Mouse (Mus musculus) kidney, postnatal 14 days (tissue): Measurements from ENCODE around the gene Nptx1.
A peak's percentile ranks its signal among the peaks of the same experiment; 100 is the strongest.

Source experiments
- DNase-seq: peaks from one replicate; pipeline ENCODE4 v3.0.0; 2022; ENCODE audit warnings: mixed read lengths

Gene Nptx1

DNA sequence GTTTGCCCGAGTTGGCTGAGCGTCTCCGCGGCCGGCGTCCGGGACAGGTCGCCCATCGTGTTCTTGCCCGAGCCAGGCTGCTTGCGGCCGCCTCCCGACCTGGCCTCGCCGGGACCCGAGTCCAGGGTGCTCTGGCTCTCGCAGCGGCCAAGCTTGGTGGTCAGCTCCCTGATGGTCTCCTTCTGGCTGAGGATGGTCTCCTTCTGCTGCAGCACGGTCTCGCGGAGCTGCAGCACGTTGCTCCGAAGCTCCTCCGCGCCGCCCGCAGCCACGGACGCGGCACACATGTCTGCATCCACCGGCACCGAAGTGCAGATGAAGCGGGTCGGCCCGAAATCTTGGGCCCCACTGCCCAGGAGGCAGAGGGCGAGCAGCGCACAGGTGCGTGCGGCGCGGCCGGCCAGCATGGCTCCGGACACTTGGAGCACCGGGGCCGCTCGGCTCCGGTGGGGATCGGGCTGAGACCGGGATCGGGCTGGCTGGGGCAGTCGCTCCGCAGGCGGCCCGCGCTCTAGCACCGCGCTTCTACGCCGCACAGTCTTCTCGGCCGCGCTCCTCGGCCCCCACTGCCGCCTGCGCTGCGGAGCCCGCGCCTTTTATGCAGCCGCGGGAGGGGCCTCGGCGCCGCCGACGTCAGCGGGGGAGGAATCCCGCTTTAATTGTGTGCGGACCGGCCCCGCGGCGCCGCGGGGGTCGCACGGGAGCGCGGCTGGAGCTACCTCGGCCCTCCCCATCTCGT is at the start of gene Nptx1:
Gene Nptx1 (minus strand): TSS at position 571 of the 739 bp plus-strand sequence.
- peak; percentile 32 for DNase-seq

DNA sequence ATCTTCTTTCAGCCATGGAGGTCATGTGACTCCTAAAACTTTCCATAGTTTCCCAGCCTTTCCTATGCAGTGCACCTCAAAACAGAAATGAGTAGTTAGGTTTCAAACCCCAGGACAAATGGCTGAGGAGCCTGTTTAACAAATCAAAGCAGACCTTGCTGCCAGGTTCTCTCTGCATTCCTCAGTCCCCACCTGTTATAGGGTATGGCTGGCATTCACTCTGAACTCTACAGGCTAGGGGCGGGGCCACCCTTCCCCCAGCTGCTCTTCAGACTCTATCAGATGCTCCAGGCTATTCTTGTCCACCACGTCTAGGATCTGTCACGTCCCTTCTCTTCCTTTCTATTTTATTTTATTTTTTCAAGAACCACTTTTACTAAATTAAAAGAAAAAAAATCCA is 46.4 kb upstream of the Nptx1 start:
- DNase-seq = no peak

DNA sequence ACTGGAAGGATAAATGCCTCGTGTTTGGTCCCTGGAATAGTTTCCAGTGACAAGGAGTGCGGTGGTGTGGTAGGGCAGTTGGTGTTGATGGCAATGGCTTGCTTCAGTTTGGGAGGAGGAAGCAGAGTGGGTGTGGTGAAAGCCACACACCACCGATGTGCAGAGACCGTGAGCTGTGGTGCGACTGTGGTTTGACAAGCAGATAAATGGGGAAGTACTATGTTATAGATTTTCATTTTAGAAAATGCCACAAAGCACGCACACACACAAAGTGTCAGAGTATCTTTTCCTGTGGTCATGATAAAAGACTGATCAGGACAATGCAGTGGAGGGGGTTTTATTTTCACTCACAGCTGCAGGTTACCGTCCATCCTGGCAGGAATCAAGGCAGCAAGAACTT is 41.7 kb upstream of the Nptx1 start:
- no peak for DNase-seq

DNA sequence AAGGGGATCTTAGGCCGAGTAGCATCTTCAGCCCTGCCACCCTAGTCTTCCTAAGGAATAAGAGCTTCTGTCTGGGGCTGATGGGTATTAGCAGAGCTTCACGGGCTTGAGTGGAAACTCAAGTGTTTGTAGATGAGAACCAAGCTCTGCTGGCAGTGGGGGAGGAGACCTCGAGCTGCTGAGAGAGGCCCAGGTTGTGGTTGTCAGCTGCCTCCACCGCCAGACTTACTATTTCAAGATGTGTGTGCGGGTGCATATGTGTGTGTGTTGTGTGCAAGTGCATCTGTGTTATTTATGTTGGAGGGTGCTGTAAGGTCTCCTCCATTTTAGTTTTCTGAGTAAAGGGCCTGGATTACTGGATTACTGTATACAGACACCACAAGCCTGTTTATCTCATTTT is 39.6 kb upstream of the Nptx1 start:
- no peak for DNase-seq

DNA sequence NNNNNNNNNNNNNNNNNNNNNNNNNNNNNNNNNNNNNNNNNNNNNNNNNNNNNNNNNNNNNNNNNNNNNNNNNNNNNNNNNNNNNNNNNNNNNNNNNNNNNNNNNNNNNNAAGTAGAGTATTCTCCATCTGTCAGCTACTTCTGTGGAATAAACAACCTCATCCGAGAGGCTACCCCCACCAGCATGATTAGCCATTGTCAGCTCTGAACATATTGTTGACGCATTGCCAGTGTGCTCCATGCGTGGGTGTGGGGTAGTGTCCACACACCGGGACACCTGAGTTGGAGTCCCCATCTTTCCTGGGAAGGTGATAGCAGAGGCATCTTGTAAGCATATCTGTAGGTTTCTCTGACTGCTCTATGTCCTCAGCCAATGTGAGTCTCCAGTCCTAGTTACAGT is 39.0 kb upstream of the Nptx1 start:
- no peak for DNase-seq

DNA sequence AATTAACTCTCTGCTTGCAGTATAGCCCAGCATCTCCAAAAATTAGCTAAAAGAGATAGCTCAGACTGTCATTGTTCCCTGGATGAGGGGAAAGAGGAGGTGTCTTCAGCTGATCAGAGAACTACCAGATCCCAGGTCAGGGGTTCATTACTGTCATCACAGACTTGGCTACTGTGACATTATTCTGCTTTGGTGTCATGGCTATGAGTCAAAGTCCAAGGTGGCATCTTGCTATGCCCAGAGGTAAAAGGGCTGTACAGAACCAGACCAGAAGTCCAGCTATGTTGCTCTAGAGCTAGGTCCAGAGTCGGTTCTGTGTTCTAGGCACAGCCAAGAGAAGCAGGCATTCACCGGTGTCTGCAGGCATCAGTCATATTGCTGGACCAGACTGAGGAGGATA is 30.2 kb upstream of the Nptx1 start:
- DNase-seq = no peak

DNA sequence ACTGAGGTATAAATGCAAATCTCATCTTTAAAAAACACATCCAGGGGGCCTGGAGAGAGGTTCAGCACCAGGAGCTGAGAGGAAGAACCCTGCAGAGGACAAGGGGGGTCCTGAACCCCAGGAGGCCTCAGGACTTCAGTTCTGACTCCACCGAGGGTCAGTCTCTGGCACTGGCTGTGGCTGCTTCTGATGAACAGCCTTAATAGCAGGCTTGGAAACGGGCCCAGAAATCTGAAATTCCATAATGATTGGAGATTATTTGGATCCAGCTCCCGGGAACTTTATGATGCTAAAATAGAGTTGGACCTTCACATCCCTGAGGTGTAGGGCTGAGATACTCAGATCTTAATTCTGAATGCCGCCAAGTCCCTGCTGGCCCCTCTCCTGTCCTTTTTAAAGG is 29.3 kb upstream of the Nptx1 start:
- no peak for DNase-seq

DNA sequence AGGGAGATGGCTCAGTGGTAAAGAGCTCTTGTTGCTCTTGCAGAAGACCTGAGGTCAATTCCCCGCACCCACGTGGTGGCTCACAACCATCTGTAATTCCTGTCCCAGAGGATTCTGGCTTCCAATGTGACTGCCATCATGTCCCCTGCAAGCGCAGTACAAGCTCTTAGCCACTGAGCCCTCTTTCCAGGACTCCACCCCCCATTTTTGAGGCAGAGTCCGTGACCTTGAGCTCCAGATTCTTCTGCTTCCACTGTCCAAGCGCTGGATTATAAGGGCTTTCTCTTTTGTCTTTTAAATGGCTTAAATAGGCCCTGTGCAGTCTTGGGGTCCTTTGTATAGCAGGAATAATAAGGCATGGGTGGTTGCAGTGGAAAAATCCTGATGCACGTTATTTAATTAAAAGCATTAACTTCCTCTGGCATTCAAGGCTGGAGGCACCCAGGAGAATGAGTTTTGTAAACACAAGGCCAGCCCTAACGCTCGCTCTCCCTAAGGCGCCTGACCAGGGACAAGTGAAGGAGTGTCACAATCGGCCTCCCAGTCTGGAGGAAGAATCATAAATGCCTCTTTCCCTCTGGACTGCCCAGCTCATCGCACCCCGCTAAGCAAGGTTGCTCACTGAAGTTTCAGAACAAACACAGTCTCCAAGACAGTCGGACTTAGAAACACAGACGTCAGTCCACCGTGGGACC is 24.9 kb upstream of the Nptx1 start:
- DNase-seq = no peak

DNA sequence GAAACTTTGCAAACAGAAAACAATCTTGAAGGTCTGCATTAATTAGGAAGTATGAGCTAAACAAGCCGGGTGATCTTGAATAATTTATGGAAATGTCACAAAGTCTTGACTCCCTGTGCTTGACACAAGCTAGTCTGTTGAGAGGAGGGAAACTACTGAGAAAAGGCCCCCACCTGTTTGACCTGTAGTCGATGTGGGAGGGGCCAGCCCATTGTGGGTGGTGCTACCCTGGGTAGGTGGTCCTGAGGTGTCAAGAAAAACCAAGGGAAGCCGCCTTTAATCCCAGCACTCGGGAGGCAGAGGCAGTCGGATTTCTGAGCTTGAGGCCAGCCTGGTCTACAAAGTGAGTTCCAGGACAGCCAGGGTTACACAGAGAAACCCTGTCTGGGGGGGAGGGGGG is 18.6 kb upstream of the Nptx1 start:
- DNase-seq = no peak

DNA sequence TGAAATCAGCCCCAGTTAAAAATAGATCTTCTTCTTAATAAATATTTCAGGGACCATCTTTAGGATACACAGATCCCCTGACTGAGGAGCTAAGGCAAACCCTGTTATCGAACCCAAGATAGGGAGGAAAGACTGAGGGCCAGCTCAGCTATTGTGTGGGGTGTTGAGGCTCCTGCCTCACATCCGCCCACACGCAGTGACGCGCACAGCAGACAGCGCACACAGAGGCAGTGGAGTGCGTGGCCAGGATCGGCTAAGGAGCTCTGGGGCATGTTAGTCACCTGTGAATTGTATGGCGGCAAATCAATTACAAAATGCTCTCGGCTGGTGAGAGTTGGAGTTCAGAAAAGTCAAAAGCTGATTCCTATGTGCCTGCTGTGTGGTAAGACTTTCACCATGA is 18.1 kb upstream of the Nptx1 start:
- DNase-seq = no peak

DNA sequence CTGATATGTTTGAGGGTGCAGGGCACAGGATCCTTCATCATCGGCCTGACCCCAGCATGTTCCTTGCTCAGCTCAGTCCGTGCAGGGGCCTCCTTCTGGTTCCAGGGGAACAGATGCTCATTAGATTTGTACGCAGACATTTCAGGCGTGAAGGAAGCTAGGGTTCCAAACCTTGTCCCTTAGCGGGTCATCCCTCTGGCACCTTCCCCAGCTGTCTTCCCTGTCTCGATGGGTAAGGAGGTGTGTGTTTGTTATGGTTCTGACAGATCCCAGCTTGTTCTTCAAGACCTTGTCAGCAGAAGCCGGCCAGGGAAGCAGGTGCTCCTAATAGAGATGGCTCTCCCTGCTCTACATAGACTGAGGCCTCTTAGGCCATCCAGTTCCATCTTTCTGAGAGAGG is 17.5 kb upstream of the Nptx1 start:
- DNase-seq = no peak

DNA sequence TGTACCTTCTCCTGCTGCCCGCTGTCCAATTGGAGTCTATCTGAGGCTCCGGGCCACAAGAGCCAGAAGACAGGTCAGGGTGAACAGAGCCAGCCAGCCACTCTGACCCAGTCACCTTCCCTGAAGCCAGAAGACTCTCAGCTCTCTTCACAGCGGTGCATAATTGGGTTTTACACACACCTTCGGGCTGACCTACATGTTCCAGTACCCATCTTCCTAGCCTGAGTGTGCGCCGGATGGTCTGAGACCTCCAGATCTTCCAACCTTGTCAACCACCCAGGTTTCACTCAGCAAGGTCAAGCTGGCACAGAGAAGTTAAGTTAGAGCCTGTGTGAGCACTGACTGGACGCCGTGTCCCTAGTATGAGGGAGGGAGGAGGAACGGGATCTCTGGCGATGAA is 16.8 kb upstream of the Nptx1 start:
- no peak for DNase-seq

DNA sequence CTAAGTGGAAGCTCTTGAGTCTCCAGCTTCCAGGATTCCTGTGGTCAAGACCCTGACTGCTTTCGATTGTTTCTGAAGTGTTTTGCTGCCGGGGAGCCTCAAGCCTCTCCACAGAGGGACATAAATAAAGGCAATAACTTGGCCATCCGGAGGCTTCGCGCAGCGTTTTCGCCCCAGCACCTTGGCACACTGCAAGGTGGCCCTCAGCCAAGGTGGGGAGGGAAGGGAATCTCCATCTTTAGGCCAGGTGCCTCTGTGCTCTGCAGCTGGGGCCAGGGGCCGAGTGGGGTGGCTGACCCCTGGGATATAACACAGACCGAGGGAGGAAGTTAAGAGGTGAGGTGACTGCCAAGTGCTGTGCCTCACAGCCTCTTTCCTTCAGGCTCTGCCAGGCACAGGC is 15.6 kb upstream of the Nptx1 start:
- no peak for DNase-seq

DNA sequence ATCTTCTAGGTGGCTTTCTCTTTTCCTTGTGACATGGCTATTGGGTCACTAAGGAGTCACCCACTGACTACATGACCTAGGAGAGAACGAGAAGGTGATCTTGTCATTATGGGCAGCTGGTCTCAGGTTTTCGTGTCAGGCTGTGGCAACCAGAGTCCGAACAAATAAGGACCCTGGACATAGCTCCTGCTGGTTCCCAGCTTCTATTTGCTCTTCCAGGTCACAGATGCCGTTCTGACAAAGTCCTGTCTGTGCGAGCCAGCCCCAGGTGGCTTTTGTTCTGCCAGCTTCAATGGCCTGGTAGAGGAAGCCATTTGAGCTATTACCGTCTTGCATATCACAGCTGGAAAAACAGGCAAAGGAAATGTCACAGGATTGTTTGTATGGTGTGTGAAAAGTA is 14.7 kb upstream of the Nptx1 start:
- DNase-seq = no peak

DNA sequence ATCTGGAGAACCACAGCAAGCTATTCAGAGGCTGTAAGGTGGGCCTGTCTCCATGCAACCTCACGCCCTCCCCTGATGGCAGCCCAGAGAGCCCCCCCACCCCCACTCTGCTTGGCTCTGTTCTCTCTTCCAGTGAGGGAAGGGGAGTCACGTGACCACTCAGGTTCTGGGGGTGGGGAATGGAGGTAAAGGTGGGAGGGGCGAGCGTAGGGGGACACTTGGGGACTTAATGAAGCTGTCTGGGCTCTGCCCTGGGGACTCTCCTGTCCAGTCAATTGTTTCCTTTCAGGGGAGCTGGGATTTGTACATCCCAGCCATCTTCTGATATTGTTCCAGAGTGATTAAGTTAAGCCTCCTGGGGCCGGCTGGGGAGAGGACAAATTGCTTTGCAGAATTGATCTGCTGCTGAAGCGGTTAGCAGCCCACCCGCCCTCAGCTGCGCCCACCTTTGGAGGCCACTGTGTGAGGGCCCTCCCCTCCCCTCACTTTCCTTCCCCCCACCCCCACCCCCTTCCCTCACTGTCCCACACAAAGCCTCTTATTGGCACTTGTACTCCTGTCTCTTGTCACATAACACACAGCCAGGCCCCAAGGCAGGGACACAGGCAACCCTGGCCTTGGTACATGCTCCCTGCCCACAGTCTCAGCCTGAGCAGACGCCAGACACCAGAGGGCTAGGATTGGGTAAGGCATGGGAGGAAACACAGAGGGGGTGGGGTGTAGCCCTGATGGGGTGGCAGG is 11.5 kb upstream of the Nptx1 start:
- no peak for DNase-seq

DNA sequence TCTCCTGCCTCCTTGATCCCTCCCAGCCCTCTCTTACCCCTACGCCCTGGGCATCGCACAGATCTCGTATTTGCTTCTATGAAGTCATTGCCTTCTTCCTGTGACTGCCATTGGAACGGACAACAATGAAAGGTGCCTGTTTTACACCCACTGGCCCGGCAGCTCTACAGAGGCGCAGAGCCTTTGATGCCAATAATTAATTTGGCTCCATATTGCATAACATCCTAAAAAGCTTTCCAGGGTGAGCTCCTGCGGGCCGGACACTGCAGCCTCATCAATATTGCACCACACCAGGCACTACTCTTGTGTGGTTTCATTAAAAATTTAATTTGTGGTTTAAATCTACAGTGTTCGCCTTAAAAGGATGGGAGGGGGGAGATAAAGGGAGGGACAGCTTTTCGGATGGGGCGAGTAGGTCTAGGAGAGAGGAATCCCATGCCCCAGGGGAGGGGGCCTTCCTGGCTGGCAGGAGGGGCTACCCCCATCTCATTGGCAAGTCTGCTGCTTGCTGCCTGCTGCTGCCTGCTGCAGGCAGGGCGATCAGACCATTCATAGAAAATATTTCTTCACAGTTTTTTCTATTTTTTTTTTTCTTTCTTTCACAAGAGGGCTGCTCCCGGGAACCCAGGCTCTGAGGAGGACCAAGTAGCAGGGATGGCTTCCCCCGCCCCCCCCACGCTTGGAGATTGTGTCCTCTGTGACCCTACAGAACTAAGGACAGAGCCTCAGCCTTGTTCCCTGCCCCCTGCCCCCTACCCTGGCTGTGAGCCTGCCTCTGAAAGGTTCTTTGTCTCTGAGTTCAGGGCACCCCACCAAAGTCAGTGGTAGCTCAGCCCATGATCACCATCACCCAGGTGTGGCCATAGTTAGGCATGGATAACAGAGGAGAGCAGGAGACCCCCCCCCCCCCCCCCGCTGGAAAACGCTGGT is 10.7 kb upstream of the Nptx1 start:
- no peak for DNase-seq

DNA sequence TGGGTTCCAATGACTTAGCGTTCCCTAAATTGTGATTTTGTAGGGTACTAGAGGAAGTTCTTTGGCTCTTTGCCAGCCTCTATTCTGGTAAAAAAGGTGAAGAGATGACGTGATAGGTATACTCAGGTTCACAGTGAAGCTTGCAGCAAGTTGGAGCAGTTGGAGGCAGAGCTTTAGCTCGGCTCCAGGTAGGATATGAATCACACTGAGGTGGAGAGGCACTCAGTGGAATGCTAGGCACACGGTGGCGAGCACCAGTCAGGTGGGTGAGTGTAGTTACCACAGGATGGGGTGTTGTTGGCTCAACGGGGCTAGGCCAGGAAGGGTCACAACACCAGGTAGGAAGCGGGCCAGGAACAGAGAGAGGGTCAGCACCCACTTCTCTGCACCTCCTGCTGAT is 7.6 kb upstream of the Nptx1 start:
- no peak for DNase-seq

DNA sequence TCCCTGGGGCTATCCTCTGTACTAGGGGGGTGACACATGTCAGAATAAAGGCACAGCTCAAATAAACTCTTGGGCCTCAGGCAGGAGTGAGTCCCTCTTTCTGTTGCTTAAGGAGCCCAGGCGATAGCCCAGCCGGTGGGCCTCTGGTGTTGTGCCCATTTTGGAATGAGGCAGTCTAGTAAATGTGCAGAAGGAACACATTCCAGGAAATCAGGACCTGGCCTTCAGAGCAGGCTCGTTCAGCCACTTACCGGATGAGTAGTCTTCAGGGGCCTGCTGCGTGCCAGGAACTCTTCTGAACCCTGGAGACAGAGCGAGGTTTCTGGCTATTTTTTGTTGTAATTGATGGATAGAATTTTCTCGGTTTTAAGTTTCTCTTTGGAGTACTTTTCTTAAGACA is 7.2 kb upstream of the Nptx1 start:
- peak; percentile 14 for DNase-seq

DNA sequence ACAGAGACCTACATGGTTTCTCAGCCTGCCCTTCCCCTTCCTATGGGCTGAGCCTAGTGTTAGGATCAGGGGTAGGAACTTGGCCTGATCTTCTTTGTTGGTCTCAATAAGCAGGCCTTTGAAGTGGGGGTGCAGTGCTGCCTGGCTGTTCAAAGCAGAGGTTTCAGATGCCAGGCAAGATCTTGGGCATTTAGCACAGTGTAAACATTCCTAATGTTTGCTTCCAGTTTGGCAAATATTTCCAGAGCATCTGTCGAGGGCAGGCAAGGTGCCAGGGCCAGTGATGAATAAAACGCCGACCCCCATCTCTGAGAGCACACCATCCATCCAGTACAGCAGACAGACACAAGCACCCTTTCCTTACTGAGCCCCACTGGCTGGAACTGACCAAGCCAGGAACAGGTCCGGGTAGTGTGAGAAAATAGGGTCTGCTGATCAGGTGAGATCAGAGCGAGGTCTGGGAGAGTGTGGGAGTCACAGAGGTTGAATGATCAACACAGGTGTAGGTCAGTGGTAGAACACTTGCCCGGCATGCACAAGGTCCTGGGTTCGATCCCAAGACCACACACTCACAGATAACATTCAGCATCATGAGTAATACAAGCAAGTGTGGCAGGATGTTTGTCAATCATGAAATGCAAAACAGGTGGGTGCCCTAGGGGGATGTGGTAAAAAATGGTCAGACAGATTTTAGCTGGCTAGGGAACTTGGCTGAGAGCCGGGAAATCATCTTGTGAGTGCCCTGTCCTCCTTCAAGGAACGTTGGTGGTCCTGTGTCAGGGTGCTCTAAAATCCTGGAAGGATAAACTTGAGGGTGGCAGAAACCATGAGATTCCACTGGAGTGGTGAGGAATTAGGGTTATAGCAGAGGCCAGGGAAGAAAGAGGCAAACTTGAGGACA is 5.6 kb upstream of the Nptx1 start:
- DNase-seq = no peak

DNA sequence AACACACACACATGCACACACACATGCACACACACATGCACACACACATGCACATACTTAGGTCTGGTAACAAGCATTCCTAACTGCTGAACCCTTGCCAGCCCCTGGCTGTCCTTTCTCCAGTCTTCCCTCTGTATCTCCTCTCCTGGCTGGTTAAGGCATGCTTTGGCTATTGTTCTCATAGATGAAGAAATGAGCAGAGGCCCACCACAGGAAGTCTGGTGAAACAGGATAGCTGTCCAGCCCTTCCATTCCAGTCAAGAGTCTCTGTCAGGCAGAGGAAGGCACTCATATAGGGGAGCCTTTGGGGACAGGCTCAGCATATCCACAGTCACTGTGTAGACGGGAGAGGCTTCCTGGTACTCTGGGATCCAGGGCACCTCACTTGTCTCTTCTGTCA is 4.7 kb upstream of the Nptx1 start:
- no peak for DNase-seq

DNA sequence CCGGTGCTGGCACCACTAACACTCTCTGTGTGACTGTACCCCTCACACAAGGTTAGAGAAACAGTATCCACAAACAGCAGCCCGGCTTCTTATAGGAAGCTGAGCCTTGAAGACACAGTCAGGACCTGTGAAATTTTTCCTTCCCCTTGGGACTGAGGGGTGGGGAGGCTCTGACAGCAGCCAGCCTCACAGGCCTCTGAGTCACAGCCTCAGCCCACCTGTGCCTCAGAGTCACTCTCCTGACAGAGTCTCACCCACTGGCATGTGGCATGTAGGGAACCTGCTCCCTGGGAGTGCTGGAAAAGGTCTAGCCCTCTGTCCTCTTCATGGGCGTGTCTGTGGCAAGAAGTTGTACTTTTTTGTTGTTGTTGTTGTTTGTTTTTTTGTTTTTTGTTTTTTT is 3.9 kb upstream of the Nptx1 start:
- DNase-seq = no peak
